Mouse (Mus musculus) MEL (cell line): ENCODE data around the gene Fn1.

Experiments used
- CHD1 ChIP-seq: IDR thresholded peaks from 2 replicates; pipeline ENCODE4 v1.6.1; 2012; ENCODE audit warnings: low read depth, mild to moderate bottlenecking, inconsistent platforms, low read length, improper control_type of control experiment
- CTCF ChIP-seq, 3 experiments: IDR thresholded peaks in 2 of 3; conservative IDR thresholded peaks in 1 of 3; 2 replicates each; pipeline ENCODE4 v1.5.1; 2011 to 2012; ENCODE audit warnings: low read length in 3 of 3, low read depth in 2 of 3, mild to moderate bottlenecking in 2 of 3, improper control_type of control experiment in 1 of 3, inconsistent platforms in 1 of 3, mixed read lengths in 1 of 3, moderate library complexity in 1 of 3; ENCODE audit not compliant: control insufficient read depth in 1 of 3, insufficient read depth in 1 of 3, poor library complexity in 1 of 3, severe bottlenecking in 1 of 3
- E2F4 ChIP-seq: IDR thresholded peaks from 2 replicates; pipeline ENCODE4 v1.6.1; 2011; ENCODE audit warnings: low read depth, low read length, improper control_type of control experiment, borderline replicate concordance
- KAT2A ChIP-seq: conservative IDR thresholded peaks from 2 replicates; pipeline ENCODE4 v1.6.1; 2012; ENCODE audit warnings: low read depth, low read length, improper control_type of control experiment, inconsistent platforms
- MAX ChIP-seq: IDR thresholded peaks from 2 replicates; pipeline ENCODE4 v1.6.1; 2011; ENCODE audit warnings: low read length, improper control_type of control experiment
- MAZ ChIP-seq: IDR thresholded peaks from 2 replicates; pipeline ENCODE4 v1.6.1; 2012; ENCODE audit warnings: low read depth, mild to moderate bottlenecking, inconsistent platforms, low read length, improper control_type of control experiment
- MXI1 ChIP-seq: IDR thresholded peaks from 2 replicates; pipeline ENCODE4 v1.6.1; 2011; ENCODE audit warnings: mild to moderate bottlenecking, low read depth, low read length, improper control_type of control experiment
- NRF1 ChIP-seq: IDR thresholded peaks from 2 replicates; pipeline ENCODE4 v1.6.1; 2014; ENCODE audit warnings: low read depth, mild to moderate bottlenecking, inconsistent platforms, low read length, improper control_type of control experiment, moderate library complexity; ENCODE audit not compliant: poor library complexity, insufficient read depth, severe bottlenecking
- POLR2A ChIP-seq, 2 experiments: IDR thresholded peaks; 2 replicates each; pipeline ENCODE4 v1.6.1; 2011 to 2012; ENCODE audit warnings: low read length in 2 of 2, mild to moderate bottlenecking in 2 of 2, control low read depth in 1 of 2, improper control_type of control experiment in 1 of 2, low read depth in 1 of 2, moderate library complexity in 1 of 2; ENCODE audit not compliant: control insufficient read depth in 1 of 2, insufficient read depth in 1 of 2, poor library complexity in 1 of 2
- POLR2AphosphoS2 ChIP-seq: IDR thresholded peaks from 2 replicates; pipeline ENCODE4 v1.6.1; 2011; ENCODE audit warnings: low read length, improper control_type of control experiment
- SMC3 ChIP-seq: IDR thresholded peaks from 2 replicates; pipeline ENCODE4 v1.6.1; 2011; ENCODE audit warnings: low read depth, low read length, improper control_type of control experiment
- USF1 ChIP-seq: IDR thresholded peaks from 2 replicates; pipeline ENCODE4 v1.6.1; 2014; ENCODE audit warnings: low read depth, mild to moderate bottlenecking, inconsistent platforms, low read length, improper control_type of control experiment, moderate library complexity
- USF2 ChIP-seq, 2 experiments: IDR thresholded peaks; 2 replicates each; pipeline ENCODE4 v1.6.1; 2011 to 2012; ENCODE audit warnings: improper control_type of control experiment in 2 of 2, low read length in 2 of 2, borderline replicate concordance in 1 of 2, inconsistent platforms in 1 of 2, low read depth in 1 of 2, mild to moderate bottlenecking in 1 of 2; ENCODE audit not compliant: insufficient read depth in 1 of 2

DNA sequence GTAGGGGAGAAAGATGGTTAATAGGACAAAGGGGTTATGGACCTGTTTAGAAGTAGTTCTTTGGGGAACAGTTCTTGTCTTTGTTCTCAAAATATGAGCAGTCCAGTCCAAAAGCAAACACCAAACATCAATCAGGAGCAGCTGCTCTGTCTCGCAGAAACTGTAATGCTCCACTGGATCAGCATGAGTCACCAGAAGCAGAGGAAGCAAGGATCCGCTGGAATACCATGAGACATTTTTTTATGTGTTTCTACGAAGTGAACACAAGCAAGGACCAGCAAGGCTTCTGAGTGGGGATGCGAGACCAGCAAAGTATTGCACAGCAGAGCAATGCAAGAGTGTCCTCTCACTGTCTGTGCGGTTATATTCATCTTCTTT, 35.9 kb upstream of the Fn1 start:
- TF ChIP-seq POLR2AphosphoS2 (no peak), CTCF (IDR thresholded peaks at IDR 0.05 in 2 of 3, conservative IDR thresholded peaks at IDR 0.05 in 1 of 3; ENCODE audit: control insufficient read depth in 1 of 3, insufficient read depth in 1 of 3, low read depth in 2 of 3, low read length in 3 of 3, poor library complexity in 1 of 3, severe bottlenecking in 1 of 3) (no peak), POLR2A (IDR thresholded peaks at IDR 0.05; ENCODE audit: control insufficient read depth in 1 of 2, insufficient read depth in 1 of 2, low read depth in 1 of 2, low read length in 2 of 2, poor library complexity in 1 of 2) (no peak), KAT2A (no peak), NRF1 (no peak), SMC3 (no peak), MAZ (no peak), MXI1 (no peak), CHD1 (no peak), USF1 (no peak), MAX (no peak), USF2 (IDR thresholded peaks at IDR 0.05; ENCODE audit: borderline replicate concordance in 1 of 2, insufficient read depth in 1 of 2, low read depth in 1 of 2, low read length in 2 of 2) (no peak), E2F4 (no peak)
